32 mouse cellular contexts compared by ENCODE assay signal in the genomic region with DNA sequence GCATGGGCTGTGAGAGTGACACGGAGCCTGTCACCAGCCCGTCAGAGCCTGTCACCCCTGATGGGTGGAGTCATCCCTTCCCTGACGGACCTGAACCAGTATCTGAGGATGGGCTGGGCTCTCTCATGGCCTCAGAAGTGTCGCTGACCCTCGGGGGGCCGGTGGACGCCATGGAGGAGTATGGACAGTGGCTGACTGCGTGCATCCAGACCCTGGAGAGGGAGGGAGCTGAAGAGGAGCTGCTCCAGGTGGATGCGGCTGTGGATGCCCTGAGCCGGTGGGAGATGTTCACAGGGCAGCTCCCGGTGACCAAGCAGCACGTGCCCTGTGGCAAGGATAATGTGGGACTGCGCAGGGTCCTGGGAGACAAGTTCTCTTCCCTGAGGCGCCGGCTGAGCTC.
"Had no signal": no experiment of that assay in that cellular context is flagged by ENCODE, and none has a peak within 500 bp of the region (broad histone marks: within the 10 kb centered on the region; RNA-seq: fewer than 3 reads in every experiment).

No protein-coding gene starts in this region.

- ATAC-seq: hindbrain, embryonic 16.5 days; hindbrain, postnatal 0 days; inflammation-experienced regulatory T-cells, adult 6 months; intestine, embryonic 15.5 days; intestine, embryonic 16.5 days; intestine, postnatal 0 days had no signal

- H3K9ac ChIP-seq: heart, embryonic 12.5 days; heart, embryonic 13.5 days; heart, embryonic 15.5 days; hindbrain, embryonic 12.5 days; hindbrain, embryonic 13.5 days; hindbrain, embryonic 14.5 days; hindbrain, embryonic 15.5 days; intestine, embryonic 15.5 days; kidney, embryonic 15.5 days had no signal

- H3K4me3 ChIP-seq: heart, embryonic 10.5 days; heart, embryonic 12.5 days; heart, embryonic 13.5 days; heart, embryonic 15.5 days; hindbrain, embryonic 10.5 days; hindbrain, embryonic 12.5 days; hindbrain, embryonic 13.5 days; hindbrain, embryonic 15.5 days; intestine, embryonic 15.5 days; kidney, embryonic 15.5 days; layer of hippocampus, adult 2 months had no signal

- DNase-seq: heart, postnatal 10 days; heart, postnatal 14 days; heart, postnatal 36 days; heart, postnatal 4 days; kidney, adult 11 months; kidney, adult 18-20 months; kidney, adult 2 months; kidney, adult 9 months; kidney, postnatal 10 days; kidney, postnatal 14 days; kidney, postnatal 25 days; kidney, postnatal 4 days; layer of hippocampus, adult 9-11 months; layer of hippocampus, postnatal 36 days had no signal

- H3K27ac ChIP-seq: heart, embryonic 10.5 days; heart, embryonic 13.5 days; hindbrain, embryonic 10.5 days; hindbrain, embryonic 12.5 days; hindbrain, embryonic 13.5 days; hindbrain, embryonic 14.5 days; hindbrain, embryonic 15.5 days; hindbrain, postnatal 0 days; intestine, embryonic 15.5 days; kidney, postnatal 0 days; layer of hippocampus, adult 2 months had no signal

- H3K4me1 ChIP-seq: intestine, embryonic 15.5 days had no signal

- H3K36me3 ChIP-seq: heart, embryonic 15.5 days; intestine, embryonic 15.5 days had no signal

- H3K9me3 ChIP-seq: heart, embryonic 10.5 days; heart, embryonic 15.5 days; hindbrain, embryonic 13.5 days; hindbrain, embryonic 15.5 days; intestine, embryonic 15.5 days; kidney, embryonic 15.5 days had no signal

- H3K27me3 ChIP-seq: heart, embryonic 12.5 days; heart, embryonic 13.5 days; heart, embryonic 15.5 days; hindbrain, embryonic 12.5 days; hindbrain, embryonic 13.5 days; hindbrain, embryonic 15.5 days; intestine, embryonic 15.5 days; kidney, embryonic 15.5 days had no signal
